Mouse (Mus musculus) cerebellum, adult 2 months (tissue): ENCODE measurements at regions not wholly inside any gene's neighbourhood (a gene's known extent, or its start where the extent isn't known, plus 50 kb on each side); places are given as distances from the start of the nearest gene placed in this dataset.

Source experiments
- CTCF ChIP-seq: fragments of 200-500 bp; IDR thresholded peaks from 2 replicates; pipeline ENCODE4 v1.5.1; 2011; ENCODE audit warnings: low read depth, mild to moderate bottlenecking, control low read depth, low read length, moderate library complexity, borderline replicate concordance; ENCODE audit not compliant: insufficient read depth
- POLR2A ChIP-seq: fragments of 200-500 bp; IDR thresholded peaks from 2 replicates; pipeline ENCODE4 v1.6.1; 2011; ENCODE audit warnings: low read length, control low read depth, borderline replicate concordance; ENCODE audit not compliant: insufficient read depth

- no peak for TF ChIP-seq POLR2A
- no peak for TF ChIP-seq CTCF
Measured at GRCm38 (mm10) chr16:88404331-88404730, 102.4 kb downstream of the Cldn17 start.
